Mouse (Mus musculus) monocyte, adult 5-6 weeks (primary cell): ENCODE data around the gene Lhpp. TPM values are rescaled to one million over a fixed set of nuclear protein-coding genes. Genes with fewer than 3 reads are reported as not detected.

ENCODE experiments used
- ATAC-seq: fragments of 153-309, 156-312 bp; replicated peaks from 2 replicates; pipeline ENCODE4 v1.8.0; 2017; ENCODE audit warnings: mild to moderate bottlenecking; ENCODE audit not compliant: low TSS enrichment, insufficient number of reproducible peaks, severe bottlenecking, poor library complexity, low FRiP score
- total RNA-seq: library from RNA; stranded (forward); fragments of 200-1000, 200-491, 200-594 nt; gene quantifications from 3 replicates; pipeline ENCODE4 v1.2.3, GENCODE M21; 2017

Lhpp gene
- total RNA-seq, 1 experiment from 2014 or later = 4.2 TPM

- no peak for ATAC-seq
These were observed 137.8 kb downstream of the Lhpp start for GRCm38 (mm10) chr7:132748076-132748769.

GRCm38 (mm10) chr7:132749504-132749903, 139.1 kb downstream of the Lhpp start:
- no peak for ATAC-seq

GRCm38 (mm10) chr7:132751716-132752115, 141.3 kb downstream of the Lhpp start:
- no peak for ATAC-seq

GRCm38 (mm10) chr7:132753518-132754388, 143.3 kb downstream of the Lhpp start:
- no peak for ATAC-seq

- ATAC-seq = no peak; the same call in 1 of the 2 replicates
These were observed 143.9 kb downstream of the Lhpp start for GRCm38 (mm10) chr7:132754389-132754750.

Other genes starting within 250 kb of the Lhpp start
- 52.7 to 89.6 TPM (median 86.8 TPM) in 3 replicates for gene Oat, start 34.2 kb upstream of the Lhpp start, total RNA-seq
- not detected in 3 replicates for gene Nkx1-2, start 11.0 kb upstream of the Lhpp start, total RNA-seq
- 15.8 to 51.1 TPM (median 20.4 TPM) in 3 replicates for gene Fam53b, start 203.2 kb downstream of the Lhpp start, total RNA-seq
- gene Eef1akmt2, start 242.0 kb downstream of the Lhpp start, total RNA-seq = 51.1 to 55.5 TPM (median 53.4 TPM) in 3 replicates
- gene Abraxas2, start 248.6 kb downstream of the Lhpp start, total RNA-seq = 47.0 to 82.9 TPM (median 61.5 TPM) in 3 replicates